Mouse (Mus musculus) kidney, embryonic 16.5 days (tissue): ENCODE data around the gene Slit3. TPM values are rescaled to one million over a fixed set of nuclear protein-coding genes. Genes with fewer than 3 reads are reported as not detected.
A peak's percentile ranks its signal among the peaks of the same experiment; 100 is the strongest.

Experiments used
- ATAC-seq: fragments of 200-750 bp; cut with Nextera tagmentation; 2 replicates; pipeline ENCODE4 v1.8.0; 2017; ENCODE audit warnings: moderate TSS enrichment; ENCODE audit not compliant: low FRiP score, low TSS enrichment
- H3K27ac ChIP-seq: fragments of 300-500 bp; sonication (generic); 2 replicates; pipeline ENCODE4 v1.5.1; 2014; ENCODE audit warnings: low read length
- H3K27me3 ChIP-seq: fragments of 300-500 bp; sonication (generic); 2 replicates; pipeline ENCODE4 v1.6.1; 2014; ENCODE audit warnings: low read length, control low read depth, mixed read lengths; ENCODE audit not compliant: insufficient read depth
- H3K36me3 ChIP-seq: fragments of 300-500 bp; sonication (generic); 2 replicates; pipeline ENCODE4 v1.6.1; 2014; ENCODE audit warnings: low read length, control low read depth, mixed read lengths; ENCODE audit not compliant: insufficient read depth
- H3K4me1 ChIP-seq: fragments of 300-500 bp; sonication (generic); 2 replicates; pipeline ENCODE4 v1.6.1; 2014; ENCODE audit warnings: low read length, control low read depth, mixed read lengths; ENCODE audit not compliant: insufficient read depth
- H3K4me2 ChIP-seq: fragments of 300-500 bp; sonication (generic); replicated peaks from 2 replicates; pipeline ENCODE4 v1.6.1; 2014; ENCODE audit warnings: low read depth, low read length
- H3K4me3 ChIP-seq: fragments of 300-500 bp; sonication (generic); 2 replicates; pipeline ENCODE4 v1.5.1; 2014; ENCODE audit warnings: mild to moderate bottlenecking, low read length
- H3K9ac ChIP-seq: fragments of 300-500 bp; sonication (generic); replicated peaks from 2 replicates; pipeline ENCODE4 v1.6.1; 2014; ENCODE audit warnings: low read length
- H3K9me3 ChIP-seq: fragments of 300-500 bp; sonication (generic); 2 replicates; pipeline ENCODE4 v1.6.1; 2016; ENCODE audit warnings: low read length, control low read depth
- WGBS: fragments of 180-500 bp; shearing (Covaris S2); extraction: QIAGEN DNeasy Blood & Tissue Kit; methylation state at CpG from one replicate; pipeline ENCODE4 v1.1.7; 2014; 5-methylcytosine and 5-hydroxymethylcytosine counted together
- polyA plus RNA-seq: library from polyadenylated mRNA; unstranded; fragments of >200 nt; fragmentation: Nextera tagmentation; extraction: Ambion mirVana; gene quantifications from 2 replicates; pipeline ENCODE4 v1.2.1, GENCODE M21; 2015

Gene Slit3
- polyA plus RNA-seq, 1 experiment from 2014 or later, result 8.3 TPM

DNA sequence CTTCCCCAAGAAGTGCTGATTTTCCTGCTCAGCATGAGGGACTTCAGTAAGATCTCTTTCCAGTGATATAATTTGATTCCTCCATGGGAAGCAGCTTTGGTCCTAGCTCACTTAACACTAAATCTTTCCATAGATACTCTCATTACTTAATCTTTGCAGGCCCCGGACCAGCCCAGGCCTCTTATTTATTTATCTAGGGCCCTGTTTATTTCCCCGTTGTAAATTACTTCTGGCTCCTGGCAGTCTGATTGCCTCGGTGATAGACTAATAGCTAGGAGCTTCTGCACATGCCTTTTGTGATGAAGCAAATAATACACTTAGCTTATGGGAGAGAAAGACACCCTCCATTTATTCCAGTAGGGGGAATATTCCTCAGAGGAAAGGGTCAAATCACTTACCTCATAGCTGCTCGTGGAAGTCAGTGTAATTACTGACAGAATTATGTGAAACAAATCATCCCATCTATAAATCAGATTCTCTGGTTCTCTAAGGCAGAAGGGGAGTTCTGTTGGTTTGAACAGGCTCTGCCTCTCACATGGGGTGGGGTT, 129.9 kb downstream of the Slit3 start:
- Histone ChIP-seq H3K9me3 (no peaks in the 10 kb centered on the region), H3K4me3 (no peak overlapping the region), H3K27me3 (no peaks in the 10 kb centered on the region), H3K36me3 (no peaks in the 10 kb centered on the region), H3K4me1 (peaks cover 9% of the 10 kb centered on the region), H3K4me2 (no peak overlapping the region), H3K9ac (no peak overlapping the region), H3K27ac (no peak overlapping the region)
- ATAC-seq, result no peak
- 11% methylated on average over 4 of the region's 4 CpGs for WGBS

DNA sequence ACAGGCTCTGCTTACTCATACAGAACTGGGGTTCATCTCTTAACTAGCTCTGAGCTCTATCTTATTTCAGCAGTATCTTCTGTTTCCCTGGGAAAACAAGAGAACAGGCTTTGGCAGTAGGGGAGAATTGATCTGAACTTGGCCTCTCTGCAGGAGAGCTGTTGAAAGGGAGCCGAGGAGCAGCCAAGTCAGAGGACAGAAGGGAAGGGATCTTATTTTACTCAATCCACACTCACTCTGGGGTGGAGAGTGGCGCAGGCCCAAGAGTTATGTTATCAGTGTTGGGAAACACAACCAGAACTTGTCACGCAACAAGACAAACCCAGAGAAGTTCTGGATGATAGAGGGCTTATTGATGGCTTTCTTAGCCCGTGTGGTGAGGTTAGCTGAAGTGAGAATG, 130.9 kb downstream of the Slit3 start:
- no peaks in the 10 kb centered on the region for H3K27me3 ChIP-seq
- no peak overlapping the region for H3K27ac ChIP-seq
- no peaks in the 10 kb centered on the region for H3K36me3 ChIP-seq
- H3K4me2 ChIP-seq, result no peak overlapping the region
- no peak for ATAC-seq
- peaks cover 9% of the 10 kb centered on the region for H3K4me1 ChIP-seq
- no peak overlapping the region for H3K9ac ChIP-seq
- 79% methylated on average over 4 of the region's 4 CpGs for WGBS
- no peaks in the 10 kb centered on the region for H3K9me3 ChIP-seq
- H3K4me3 ChIP-seq, result no peak overlapping the region

DNA sequence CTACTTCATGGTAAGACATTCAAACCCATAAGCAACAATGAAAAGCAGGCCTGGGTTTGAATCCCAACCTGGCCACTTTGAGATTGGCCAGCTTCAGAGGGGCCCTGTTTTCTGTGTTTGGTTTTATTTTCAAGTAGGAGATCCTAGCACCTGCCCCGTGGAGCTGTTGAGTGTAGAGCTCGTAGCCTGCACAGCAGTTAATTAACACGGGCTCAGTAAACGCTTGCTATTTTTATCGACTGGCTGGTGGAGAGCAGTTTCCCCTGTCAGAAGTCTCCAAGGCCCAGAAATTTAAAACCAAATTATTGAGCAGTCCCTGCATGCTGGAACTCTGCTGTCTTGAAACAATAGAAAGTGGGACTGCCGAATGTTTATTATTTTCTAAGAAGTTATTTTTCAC, 136.3 kb downstream of the Slit3 start:
- H3K4me3 ChIP-seq, result no peak overlapping the region
- no peaks in the 10 kb centered on the region for H3K9me3 ChIP-seq
- no peak overlapping the region for H3K9ac ChIP-seq
- H3K4me1 ChIP-seq, result peaks cover 11% of the 10 kb centered on the region
- no peak for ATAC-seq
- H3K4me2 ChIP-seq, result no peak overlapping the region
- H3K36me3 ChIP-seq, result no peaks in the 10 kb centered on the region
- WGBS, result 42% methylated on average over 6 of the region's 6 CpGs
- no peaks in the 10 kb centered on the region for H3K27me3 ChIP-seq
- H3K27ac ChIP-seq, result no peak overlapping the region

DNA sequence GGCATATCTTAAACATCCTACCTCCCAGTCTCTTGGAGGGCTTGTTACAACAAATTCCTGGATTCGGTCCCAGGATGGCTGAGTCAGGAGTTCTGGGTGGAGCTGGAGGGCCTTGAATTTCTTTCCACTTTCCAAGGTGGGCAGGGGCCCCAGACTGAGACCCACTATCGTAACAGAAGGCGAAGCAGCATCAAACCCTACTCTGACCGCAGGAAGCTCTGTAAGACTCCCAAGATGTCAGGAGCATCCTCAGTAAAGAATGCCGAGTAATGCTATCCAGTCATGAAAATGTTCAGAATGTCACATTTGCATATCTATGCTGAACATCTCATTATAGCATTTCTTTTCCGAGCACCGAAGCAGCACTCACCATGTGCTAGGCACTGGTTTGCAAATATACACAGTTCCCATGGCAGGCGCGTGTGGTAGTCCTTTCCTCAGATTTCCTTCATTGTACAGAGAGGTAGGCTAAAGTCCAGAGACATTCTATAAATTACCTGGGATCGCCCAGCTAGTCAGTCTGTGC, 140.6 kb downstream of the Slit3 start:
- WGBS, result 75% methylated on average over 10 of the region's 10 CpGs
- no peaks in the 10 kb centered on the region for H3K36me3 ChIP-seq
- H3K4me1 ChIP-seq, result peaks cover 14% of the 10 kb centered on the region
- no peak overlapping the region for H3K27ac ChIP-seq
- no peaks in the 10 kb centered on the region for H3K27me3 ChIP-seq
- H3K9ac ChIP-seq, result no peak overlapping the region
- no peak overlapping the region for H3K4me3 ChIP-seq
- ATAC-seq, result no peak
- no peak overlapping the region for H3K4me2 ChIP-seq
- peaks cover 3% of the 10 kb centered on the region for H3K9me3 ChIP-seq

DNA sequence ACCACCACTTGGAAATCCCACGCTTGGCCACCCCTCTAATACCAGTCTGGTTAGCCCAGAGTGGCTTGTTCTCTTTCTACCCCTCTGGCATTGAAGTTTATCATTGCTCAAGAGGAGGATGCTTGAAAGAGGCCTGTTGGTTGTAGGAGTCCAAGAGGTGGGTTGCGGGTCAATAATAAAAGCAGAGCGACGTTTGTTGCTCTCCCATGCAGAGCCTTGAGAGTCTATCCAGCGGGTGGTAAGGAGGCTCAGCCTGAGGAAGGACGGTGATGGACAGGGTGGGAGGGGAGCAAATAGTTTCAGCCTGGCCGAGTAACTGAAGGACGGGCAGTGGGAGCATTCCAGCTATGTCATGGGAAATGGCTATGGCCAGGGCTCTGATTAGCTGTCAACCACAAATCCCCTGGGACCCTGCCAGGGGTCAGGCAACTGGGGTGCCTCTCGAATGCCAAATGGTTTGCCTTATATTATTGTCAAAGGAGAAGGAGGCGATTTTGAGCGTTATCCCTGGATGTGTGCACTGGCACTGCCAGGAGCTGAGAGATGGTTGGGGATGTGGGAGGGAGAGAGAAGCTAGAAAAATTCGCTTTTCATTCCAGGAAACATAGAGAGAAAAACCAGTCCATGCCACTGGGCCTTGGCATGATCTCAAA, 141.4 kb downstream of the Slit3 start:
- no peak overlapping the region for H3K27ac ChIP-seq
- H3K4me2 ChIP-seq, result no peak overlapping the region
- no peaks in the 10 kb centered on the region for H3K36me3 ChIP-seq
- peaks cover 14% of the 10 kb centered on the region for H3K4me1 ChIP-seq
- no peak overlapping the region for H3K9ac ChIP-seq
- 44% methylated on average over 12 of the region's 12 CpGs for WGBS
- H3K9me3 ChIP-seq, result peaks cover 3% of the 10 kb centered on the region
- H3K4me3 ChIP-seq, result no peak overlapping the region
- no peaks in the 10 kb centered on the region for H3K27me3 ChIP-seq
- peak; percentile 92 for ATAC-seq

DNA sequence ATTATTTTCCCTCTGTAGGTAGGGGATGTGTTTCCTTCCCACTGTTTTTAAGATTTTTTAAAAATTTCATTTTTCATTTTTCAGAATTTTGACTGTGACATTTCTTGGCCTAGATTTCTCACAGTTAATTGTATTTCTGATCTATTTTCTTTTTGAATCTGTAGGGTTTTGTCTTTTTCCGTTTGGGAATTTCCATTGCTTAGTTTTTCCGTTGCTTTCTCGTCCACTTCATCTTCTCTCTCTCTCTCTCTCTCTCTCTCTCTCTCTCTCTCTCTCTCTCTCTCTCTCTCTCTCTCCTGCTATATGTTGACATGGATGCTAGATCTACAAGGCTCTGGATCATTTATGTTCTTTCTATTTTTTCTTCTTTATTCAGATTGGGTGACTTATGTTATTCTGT, 143.7 kb downstream of the Slit3 start:
- H3K27me3 ChIP-seq, result no peaks in the 10 kb centered on the region
- H3K9me3 ChIP-seq, result peaks cover 3% of the 10 kb centered on the region
- H3K36me3 ChIP-seq, result no peaks in the 10 kb centered on the region
- no peak overlapping the region for H3K9ac ChIP-seq
- H3K27ac ChIP-seq, result no peak overlapping the region
- no peak overlapping the region for H3K4me2 ChIP-seq
- no peak for ATAC-seq
- 91% methylated on average over 3 of the region's 3 CpGs for WGBS
- H3K4me1 ChIP-seq, result peaks cover 25% of the 10 kb centered on the region
- no peak overlapping the region for H3K4me3 ChIP-seq

DNA sequence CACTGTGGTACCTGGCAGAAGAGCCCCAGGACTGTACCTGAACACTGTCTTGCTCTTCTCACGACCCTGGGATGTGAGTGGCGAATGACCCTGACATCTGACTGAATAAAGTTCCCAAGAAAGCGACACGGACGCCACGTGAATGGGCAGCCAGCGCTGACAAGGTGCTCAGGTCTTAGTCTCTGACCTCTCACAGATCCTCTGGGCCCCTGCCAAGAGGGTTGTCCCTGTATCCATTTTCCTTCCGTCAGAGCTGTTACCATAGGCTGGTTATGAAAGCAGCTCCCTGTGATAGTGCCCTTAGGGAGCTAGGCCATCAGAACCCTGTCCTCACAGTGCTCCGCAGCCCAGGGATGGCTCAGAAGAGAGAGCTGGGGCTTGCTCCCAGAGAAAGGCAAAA, 149.4 kb downstream of the Slit3 start:
- peaks cover 52% of the 10 kb centered on the region for H3K4me1 ChIP-seq
- ATAC-seq, result no peak
- no peak overlapping the region for H3K27ac ChIP-seq
- no peaks in the 10 kb centered on the region for H3K36me3 ChIP-seq
- no peaks in the 10 kb centered on the region for H3K9me3 ChIP-seq
- H3K4me2 ChIP-seq, result no peak overlapping the region
- no peaks in the 10 kb centered on the region for H3K27me3 ChIP-seq
- H3K4me3 ChIP-seq, result no peak overlapping the region
- 82% methylated on average over 9 of the region's 9 CpGs for WGBS
- H3K9ac ChIP-seq, result no peak overlapping the region

DNA sequence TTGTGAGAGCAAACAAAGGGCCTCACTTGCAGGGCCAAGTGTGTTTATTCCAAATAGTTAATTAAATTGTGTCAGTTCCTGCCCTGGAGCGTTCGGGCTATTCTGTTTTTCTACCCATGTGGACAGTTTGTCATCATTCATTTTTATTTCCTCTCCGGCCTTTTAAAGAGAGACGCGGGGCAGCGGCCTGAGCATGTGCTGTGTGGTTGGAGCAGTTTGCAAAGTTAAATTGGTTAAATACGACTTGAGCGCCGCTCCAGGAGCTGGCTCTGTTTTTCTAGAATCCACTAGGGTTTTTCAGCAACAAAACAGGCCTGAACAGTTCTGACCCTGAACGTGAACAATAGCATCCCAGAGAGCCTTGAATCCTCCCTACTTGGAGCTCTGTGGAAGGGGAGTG, 152.4 kb downstream of the Slit3 start:
- Histone ChIP-seq H3K27ac (no peak overlapping the region), H3K9me3 (no peaks in the 10 kb centered on the region), H3K27me3 (peaks cover 4% of the 10 kb centered on the region; the same call in 1 of the 2 replicates), H3K36me3 (no peaks in the 10 kb centered on the region), H3K4me2 (0 out of 2 replicates have a peak overlapping the region, but pooled peaks have one; percentile 19), H3K4me3 (no peak overlapping the region), H3K9ac (no peak overlapping the region), H3K4me1 (peaks cover 74% of the 10 kb centered on the region)
- 8% methylated on average over 10 of the region's 10 CpGs for WGBS
- ATAC-seq, result 0 out of 2 replicates have a peak, but pooled peaks have one; percentile 13

DNA sequence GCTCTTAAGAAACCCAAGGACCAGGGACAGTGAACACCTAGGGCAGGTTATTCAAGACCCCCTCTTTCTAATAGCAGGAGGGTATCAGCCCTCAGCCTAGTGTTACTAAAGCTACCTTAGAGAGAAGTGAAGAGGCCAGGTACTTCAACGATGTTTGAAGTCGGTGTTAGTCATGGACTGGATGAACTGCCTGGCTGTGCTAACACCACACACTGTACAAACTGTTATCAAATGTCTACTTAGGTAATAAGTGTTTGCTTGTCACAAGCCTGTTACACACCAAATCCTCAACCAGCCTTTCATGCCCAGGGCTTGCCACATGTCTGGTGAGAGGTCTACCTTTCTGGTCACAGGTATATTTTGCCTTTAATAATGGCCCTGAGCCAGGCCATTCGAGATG, 153.0 kb downstream of the Slit3 start:
- H3K9me3 ChIP-seq, result no peaks in the 10 kb centered on the region
- ATAC-seq, result no peak
- no peak overlapping the region for H3K9ac ChIP-seq
- H3K36me3 ChIP-seq, result no peaks in the 10 kb centered on the region
- peaks cover 78% of the 10 kb centered on the region for H3K4me1 ChIP-seq
- H3K27me3 ChIP-seq, result peaks cover 4% of the 10 kb centered on the region; the same call in 1 of the 2 replicates
- H3K27ac ChIP-seq, result no peak overlapping the region
- no peak overlapping the region for H3K4me3 ChIP-seq
- 66% methylated on average over 3 of the region's 3 CpGs for whole genome bisulfite sequencing
- H3K4me2 ChIP-seq, result no peak overlapping the region

DNA sequence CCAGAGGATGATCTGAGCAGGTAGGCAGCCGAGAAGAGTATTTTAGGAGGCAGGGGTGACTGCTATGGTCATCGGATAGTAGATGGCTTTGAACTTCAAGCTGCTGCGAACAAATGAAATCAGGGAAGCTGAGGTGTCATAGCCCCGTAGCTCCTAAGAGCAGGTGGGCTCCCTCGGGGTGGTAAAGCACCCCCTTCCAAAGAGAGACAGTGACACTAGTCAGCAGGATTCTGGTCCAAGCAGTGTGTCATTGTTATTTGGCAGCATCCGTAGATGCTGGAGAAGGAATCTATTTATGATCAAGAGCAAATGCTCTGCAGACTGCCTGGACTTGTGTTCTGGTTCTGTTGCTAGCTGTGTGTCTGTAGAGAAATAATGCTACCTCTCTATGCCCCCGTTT, 154.3 kb downstream of the Slit3 start:
- ATAC-seq, result no peak
- H3K4me3 ChIP-seq, result no peak overlapping the region
- H3K27me3 ChIP-seq, result peaks cover 10% of the 10 kb centered on the region; the same call in 1 of the 2 replicates
- peaks cover 77% of the 10 kb centered on the region for H3K4me1 ChIP-seq
- no peak overlapping the region for H3K27ac ChIP-seq
- no peak overlapping the region for H3K4me2 ChIP-seq
- no peaks in the 10 kb centered on the region for H3K9me3 ChIP-seq
- no peaks in the 10 kb centered on the region for H3K36me3 ChIP-seq
- 84% methylated on average over 7 of the region's 7 CpGs for WGBS
- no peak overlapping the region for H3K9ac ChIP-seq
